Mouse (Mus musculus) A20 (cell line): Measurements from ENCODE around the gene Scrt2.

Experiments
- DNase-seq: peaks from one replicate; pipeline ENCODE4 v3.0.0-alpha.2; 2011; ENCODE audit warnings: low read depth, low spot score

Gene Scrt2

DNA sequence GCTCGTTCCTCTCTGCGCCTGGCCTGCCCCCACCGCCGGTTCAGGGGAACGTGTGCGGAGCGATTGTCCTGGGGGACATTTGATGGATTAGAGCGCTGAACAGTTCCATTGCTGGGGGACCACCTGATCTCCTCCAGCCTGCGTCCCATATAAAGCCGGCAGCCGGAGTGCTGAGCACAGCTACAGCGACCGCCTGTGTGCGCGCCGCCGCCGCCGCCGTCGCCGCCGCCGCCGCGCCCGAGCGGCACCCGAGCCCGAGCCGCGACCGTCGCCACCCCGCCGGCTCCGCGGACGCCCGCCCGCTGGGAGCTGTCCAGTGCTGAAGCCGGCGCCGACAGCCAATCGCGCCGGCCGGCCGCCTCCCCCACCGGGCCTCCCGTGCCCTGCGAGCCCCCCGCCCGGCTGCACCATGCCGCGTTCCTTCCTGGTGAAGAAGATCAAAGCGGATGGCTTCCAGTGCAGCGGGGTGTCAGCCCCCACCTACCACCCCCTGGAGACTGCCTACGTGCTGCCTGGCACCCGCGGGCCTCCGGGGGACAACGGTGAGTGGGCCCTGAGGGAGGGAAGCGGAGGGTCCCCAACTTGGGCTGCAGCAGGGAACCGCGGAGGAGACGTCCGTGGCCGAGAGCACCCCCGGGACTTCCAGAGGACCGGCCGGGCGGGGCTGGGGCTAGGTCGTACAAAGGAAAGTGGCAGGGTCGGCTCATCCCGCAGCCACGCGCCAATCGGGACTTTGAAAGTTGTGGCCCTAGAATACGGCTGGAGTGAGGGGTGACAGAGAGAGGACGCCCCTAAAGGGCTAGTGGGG is 516 bp downstream of the Scrt2 start:
- peak; percentile 64 for DNase-seq

DNA sequence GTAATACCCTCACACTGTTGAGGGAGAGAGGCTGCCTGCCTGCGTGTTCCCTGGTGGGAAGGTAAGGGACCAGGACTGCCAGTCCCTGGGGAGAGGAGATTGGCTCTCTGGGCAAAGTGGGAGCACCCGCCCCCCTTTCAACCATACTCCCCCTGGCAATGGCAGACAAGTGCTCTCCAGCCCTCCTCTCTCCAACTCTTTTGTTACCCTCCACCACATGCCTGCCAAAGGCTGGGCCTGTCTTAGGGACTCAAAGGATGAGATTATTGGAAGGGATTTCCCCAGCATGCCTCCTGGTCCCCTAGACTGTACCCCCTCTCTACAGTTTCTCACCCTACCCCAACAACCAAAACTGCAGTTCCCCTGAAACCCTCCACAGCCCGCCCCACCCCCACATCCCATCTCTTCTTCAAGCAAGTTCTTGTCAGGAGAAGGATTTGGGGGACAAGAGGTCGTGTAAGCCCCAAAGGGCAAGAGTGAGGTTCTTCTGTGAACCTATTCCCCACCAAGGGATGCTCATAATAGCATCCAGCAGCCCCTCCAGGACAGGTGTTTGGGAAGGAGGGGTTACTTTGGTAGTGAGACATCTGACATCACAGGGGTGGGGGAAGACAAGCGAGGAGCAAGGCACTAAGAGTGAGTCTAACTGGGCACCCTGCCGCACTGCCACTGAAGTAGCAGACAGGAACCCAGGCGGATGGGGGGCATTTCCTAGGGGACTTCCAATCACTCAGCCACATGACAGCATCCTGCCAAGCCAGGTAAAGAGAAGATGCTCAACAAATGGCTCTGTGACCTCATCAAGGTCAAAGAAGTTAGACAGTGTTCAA is 1.3 kb downstream of the Scrt2 start:
- no peak for DNase-seq

DNA sequence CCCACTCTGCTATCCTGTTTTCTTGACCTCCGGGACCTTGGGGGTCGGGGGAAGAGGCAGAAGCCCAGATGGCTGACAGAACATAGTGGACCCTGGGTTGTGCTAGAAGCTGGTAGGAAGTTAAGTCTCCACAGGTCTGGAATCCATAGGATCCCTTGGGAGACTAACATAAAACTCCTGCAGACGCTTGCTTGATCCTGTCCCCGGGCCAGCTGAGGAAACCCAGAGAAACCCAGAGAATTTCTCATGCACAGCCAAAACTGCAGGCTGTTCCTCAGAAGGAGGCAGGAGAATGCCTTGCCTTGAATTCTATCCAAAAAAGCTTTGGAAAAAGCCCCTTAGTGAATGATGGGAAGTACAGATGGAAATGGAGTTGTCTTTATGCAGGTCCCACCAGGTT is 2.1 kb downstream of the Scrt2 start:
- no peak for DNase-seq

DNA sequence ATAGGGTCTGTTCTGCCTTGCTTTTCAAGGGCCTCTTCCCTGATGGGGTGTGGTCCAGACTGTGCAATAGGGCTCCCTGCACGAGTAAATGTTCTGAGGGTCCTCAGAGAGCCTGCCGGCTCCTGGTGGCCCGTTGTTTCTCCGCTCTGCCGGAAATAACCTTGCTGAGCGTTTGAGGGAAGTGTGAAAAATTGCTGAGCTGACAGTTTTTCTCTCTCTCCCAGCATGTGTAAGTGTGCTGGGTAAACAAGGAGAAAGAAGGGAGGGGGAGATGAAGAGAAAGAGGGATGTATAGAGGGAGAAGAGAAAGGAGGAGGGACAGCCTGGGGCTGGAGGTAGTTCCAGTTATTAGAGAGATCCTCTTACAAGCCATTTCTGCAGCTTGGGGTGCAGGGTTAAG is 3.0 kb downstream of the Scrt2 start:
- DNase-seq = no peak

DNA sequence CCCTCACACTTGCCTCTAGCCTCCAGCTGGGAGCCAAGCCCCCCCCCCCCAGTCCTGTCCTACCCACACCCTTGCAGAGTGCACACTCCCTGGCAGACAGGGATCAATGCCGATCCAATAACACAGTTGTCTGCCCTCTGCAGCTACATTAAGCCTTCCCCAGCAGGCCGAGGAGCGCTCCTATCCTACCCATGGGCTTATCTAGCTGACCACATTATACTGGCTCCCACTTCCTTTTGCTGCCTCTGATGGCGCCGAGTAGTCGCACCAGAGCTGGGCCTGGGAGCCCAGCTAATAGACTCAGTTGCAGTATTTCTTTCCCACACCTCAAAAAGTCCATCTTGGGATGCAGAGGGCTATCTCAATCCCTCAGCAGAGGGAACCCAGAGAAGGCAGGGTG is 4.1 kb downstream of the Scrt2 start:
- no peak for DNase-seq

DNA sequence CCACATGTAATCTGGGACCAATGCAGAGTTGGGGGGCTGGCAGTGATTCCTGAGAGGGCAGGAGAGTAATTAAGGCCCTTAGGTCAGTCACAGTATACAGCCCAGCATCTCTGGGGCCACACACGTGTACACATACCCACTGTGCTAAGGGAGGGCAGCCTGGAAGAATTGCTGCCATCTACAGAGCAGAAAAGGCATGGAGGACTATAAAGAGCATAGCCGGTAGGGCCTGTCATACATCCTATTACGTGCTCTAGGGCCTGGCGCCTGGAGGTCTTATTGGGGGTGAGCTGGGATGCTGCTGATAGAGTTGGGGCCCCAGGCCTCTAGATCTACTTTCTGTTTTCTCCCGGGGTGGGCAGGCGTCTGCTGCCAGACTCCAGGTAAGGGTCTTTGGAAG is 5.1 kb downstream of the Scrt2 start:
- no peak for DNase-seq

DNA sequence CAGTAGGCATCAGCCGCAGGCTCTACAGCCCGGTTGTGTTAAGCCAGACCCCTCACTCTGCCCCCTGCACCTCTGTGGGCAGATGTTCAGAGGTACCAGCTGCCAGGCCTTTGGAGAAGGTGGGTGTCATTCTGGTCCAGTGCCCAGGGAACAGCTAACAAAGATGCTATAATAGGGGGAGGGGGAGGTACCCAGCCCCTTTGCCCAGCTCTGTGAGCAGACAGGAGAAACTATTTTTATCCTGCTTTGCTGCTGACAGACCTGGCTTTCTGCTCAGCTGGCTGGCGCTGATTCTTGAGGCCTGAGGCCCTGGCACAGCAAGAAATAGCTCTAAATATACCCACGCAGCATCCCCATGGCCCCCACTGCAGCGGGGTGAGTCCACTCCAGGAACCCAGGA is 5.8 kb downstream of the Scrt2 start:
- DNase-seq = no peak

DNA sequence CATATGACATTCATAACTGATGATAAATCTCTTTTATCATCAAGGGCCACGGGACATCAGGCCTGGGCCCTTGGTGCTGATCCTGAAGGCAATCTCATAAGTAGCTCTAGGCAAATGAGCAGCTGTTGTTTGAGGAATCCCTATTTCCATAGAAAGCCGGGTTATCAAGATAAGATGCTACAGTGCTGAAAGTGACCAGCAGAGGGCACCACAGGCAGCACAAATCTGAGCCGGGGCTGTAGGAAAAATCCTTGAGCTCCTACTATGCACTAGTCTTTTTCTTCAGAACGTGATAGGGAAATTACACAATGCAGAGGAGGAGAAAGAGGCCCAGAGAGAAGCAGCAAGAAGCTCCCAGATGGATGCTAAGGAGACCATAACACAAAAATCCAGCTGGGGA is 7.7 kb downstream of the Scrt2 start:
- peak; percentile 35 for DNase-seq

DNA sequence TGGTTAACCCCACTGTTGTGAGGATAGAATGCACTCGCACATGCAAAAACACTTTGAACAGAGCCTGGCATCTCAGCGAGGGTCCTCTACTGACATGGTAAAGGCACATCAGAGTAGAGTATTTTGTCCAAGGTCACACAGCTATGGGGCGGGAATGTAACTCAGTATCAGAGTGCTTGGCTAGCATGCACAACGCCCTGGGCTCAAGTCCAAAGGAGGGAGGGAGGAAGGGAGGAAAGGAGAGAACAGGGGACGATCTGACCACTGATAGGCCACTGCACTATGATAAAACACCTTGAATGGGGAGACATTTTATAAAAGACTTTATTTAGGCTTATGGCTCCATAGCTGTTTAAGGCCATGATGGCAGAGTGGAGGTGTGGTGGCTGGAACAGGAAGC is 8.3 kb downstream of the Scrt2 start:
- no peak for DNase-seq

DNA sequence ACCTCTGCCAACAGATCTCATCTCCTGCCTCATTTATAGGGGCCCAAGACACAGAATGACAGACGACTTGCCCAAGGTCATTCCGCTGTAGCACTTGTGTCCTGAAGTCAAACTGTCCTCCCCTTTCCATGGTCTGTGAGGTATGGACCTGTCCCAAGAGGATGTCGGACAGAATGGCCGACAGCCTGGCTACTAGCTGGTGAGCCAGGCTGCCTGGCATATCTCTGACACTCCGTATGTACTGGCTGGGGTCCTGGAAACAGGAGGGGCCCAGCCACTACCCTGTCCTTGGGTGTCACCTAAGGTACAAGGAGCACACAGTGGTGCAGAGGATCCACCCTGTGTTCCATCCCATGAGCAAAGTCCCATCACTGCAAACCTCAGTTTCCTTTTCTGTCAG is 9.2 kb downstream of the Scrt2 start:
- DNase-seq = no peak

DNA sequence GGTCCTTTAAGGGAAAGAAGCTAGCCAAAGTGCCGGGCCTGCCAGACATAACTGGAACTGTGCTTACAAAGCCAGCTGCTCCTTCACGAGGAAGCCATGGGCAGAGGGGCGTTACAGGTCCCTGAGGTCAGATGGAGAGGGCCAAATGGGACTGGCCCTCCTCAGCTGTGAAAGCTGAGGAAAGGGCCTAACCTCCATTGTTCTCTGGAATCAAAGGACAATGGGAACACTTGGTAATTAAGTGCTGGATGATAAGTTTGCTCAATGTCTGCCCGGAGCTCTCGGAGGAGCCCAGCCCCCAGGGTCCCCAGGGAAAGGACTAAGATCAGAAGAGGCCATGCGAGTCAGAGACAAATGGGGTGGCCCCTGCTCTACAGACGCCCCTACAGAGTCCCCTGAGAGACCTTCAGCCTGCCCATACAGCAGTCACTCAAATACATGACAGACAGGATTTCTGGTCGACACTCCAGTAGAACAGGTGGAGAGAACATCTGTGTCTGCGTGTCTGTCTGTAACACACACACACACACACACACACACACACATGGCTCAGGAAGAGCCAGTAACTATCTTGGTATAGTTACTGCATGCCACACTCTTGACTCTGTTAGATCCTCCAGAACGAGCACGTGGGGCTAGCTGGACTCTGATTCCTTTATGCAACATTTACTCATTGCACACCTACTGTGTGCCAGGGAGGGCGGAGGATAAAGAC is 10.2 kb downstream of the Scrt2 start:
- peak; percentile 53 for DNase-seq

DNA sequence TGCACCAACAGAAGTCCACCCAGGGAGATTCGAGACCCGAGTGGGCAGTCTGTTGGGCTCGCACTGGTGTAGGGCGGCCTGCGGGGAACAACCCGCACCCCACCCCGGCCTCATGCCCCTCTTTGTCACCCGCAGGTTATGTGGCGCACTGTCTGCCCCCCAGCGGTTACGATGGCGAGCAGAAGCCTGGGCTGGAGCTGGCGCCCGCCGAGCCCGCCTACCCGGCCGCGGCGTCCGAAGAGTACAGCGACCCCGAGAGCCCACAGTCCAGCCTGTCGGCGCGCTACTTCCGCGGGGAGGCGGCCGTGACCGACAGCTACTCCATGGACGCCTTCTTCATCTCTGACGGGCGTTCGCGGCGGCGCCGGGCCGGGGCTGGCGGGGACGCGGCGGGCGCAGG is 11.6 kb downstream of the Scrt2 start:
- no peak for DNase-seq

DNA sequence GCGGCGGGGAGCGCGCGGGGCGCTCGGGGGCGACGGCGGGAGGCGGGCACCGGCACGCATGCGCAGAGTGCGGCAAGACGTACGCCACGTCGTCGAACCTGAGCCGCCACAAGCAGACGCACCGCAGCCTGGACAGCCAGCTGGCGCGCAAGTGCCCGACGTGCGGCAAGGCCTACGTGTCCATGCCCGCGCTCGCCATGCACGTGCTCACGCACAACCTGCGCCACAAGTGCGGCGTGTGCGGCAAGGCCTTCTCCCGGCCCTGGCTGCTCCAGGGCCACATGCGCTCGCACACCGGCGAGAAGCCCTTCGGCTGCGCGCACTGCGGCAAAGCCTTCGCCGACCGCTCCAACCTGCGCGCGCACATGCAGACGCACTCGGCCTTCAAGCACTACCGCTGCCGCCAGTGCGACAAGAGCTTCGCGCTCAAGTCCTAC is 12.0 kb downstream of the Scrt2 start:
- DNase-seq = no peak

DNA sequence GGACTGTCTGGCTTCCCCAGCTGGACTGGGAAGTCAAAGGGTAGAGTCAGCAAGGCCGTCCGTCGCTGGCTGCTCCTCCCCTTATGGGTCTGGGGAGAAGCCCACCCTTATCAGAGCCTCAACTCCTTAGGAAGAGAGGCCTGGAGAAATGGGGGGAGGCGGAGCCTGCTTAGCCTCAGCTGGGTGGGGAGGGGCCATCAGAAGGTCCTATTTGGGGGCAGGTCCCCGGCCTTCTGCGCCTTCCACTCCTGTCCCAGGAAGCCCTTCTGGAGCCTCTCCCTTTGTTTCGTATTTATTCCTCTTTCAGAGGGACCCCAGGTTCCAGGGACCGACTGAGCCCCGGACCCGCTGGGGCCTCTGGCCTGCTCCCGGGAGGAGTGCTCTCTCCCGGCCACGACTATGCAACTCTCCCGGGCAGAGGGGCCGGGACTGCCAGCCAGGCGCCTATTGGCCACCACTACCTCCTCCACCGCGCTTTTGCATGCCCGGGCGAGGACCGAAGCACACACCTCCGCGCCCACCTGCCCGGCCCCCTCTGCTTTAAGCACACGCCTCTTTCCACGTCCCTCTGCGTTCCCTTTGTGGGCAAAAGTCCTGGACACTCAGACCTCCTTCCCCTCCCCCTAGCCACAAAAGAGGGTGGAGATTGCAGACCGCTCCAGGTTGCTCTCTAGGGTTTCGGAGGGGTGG is 13.7 kb downstream of the Scrt2 start:
- DNase-seq = no peak

DNA sequence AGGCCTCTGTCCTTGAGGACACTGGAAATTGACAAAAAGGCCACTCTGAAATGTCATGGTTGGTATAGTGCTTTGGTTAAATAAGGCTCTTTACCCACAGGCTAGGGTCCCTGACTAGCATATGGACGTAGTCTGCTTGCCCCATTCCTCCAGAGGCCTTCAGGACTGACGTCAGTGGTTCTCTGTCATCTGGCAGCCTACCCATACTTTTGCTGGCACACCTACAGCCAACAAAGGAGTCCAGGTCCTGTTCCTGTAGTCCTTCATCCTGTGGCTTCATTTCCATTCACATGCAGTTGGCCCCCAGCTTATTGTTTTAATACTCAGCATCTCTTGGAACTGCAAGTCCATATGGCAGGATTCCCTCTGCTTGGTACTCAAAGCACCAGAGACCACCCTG is 15.6 kb downstream of the Scrt2 start:
- DNase-seq = no peak

DNA sequence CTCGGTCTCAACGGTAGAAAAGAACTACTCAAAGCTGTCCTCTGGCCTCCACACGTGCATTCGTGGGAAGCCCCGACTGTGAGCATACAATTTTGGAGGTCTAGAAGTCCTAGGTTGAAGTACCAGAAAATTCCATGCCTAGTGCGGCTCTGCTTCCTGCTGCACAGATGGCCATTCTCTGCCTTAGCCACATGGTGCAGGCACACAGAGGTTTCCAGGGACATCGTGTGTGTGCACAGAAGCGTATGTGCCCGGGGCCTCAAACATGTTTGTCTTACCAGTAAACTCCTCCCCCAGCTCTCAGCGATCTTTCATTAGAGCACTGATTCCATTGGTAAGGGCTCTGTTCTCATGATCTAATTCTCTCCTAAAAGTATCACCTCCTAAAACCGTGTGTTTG is 16.6 kb downstream of the Scrt2 start:
- DNase-seq = no peak

DNA sequence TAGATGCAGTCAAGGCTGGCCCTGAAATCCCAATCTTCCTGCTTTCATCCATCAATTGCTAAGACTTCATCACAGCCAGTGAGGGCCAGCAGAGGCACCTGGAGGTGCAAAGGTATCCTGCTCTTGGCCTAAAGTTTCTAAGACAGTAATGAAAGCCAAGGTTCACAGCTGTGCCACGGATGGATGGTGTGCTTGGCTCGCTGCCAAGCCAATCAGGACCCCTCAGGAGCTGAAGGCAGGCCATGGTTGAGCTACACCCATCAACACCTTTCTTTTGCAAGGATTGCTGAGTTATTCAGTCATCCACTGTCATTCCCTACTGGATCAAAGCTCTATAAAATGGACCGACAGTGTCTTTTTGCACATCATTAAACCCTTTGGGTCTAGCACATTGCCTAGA is 18.2 kb downstream of the Scrt2 start:
- no peak for DNase-seq

DNA sequence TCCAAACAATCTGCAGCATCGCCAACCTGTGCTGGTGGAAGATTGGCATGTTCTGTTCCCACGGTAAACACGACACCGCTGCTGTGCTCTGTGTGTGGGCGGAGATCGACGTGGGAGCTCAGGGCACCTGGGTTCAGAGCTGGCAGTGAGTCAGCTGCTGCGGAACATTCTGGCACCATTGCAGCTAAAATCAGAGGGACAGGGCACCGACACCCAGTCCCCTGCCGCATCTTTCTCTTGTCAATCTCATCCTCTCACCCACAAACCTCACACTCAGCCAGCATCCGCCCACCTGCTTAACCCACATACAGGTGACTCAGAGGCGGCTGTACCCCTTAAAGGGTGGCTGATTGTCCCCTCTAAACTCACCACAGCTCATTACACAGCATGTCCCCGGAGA is 20.4 kb downstream of the Scrt2 start:
- DNase-seq = peak; percentile 13

DNA sequence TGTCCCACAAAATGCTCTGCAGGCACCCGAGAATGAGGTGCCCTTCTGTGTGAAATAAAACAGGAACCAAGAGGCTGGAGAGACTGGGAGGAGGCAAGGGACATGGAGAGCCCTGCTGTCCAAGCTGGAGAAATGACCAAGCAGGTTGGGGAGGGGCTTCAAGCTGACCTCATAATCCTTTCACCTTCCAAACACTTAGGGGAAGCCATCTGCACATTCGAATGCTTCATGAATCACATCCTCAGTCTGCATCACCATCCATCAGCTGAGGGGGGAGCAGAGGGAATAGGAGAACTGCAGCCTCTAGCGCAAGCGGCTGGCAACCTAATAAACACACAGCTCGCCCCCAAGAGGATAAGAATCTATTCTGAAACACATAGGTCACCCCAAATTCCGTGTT is 21.0 kb downstream of the Scrt2 start:
- no peak for DNase-seq

DNA sequence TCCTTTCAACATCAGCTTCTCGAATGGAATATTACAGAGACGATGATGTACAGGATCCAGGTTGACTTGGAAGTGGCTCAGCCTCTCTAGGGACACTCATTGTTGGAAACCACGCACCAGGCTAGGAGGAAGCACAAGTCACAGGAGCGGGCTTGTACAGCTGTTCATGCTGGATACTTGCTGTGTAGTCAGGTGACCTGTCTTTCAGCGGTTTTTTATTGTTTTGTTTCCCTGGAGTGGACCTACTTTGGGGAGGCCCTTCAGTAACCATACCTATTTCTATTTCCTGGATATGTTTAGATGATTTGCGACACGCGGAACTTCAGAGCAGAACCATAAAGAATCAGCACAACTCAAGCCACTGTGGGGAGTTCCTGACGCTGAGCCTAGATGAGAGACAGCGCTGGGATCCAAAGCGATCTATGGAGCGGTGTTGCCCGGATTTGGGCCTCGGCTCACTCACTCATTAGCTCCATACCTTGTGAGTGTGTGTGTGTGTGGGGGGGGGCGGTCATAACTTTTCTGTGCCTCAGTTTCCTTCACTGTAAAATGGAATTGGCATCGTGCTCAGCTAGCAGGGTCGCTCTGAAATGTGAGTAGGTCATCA is 23.5 kb downstream of the Scrt2 start:
- no peak for DNase-seq
